Mouse (Mus musculus): ENCODE results near the gene Hs6st2. TPM values are rescaled to one million over a fixed set of nuclear protein-coding genes. Genes with fewer than 3 reads are reported as not detected.

Hs6st2 gene
- polyA plus RNA-seq, 1 experiment = 1.2 TPM

- Histone ChIP-seq H3K4me3 (ENCODE audit: control insufficient read depth, low read depth, low read length) (no peak overlapping the region), H3K36me3 (ENCODE audit: control insufficient read depth, insufficient read depth, low read length) (no peaks in the 10 kb centered on the region), H3K27me3 (ENCODE audit: control insufficient read depth, insufficient read depth, low read length) (no peaks in the 10 kb centered on the region), H3K4me1 (ENCODE audit: control insufficient read depth, insufficient read depth, low read length) (no peaks in the 10 kb centered on the region), H3K27ac (ENCODE audit: control insufficient read depth, insufficient read depth, low read depth, low read length) (no peak overlapping the region)
- TF ChIP-seq POLR2A (IDR thresholded peaks at IDR 0.05; ENCODE audit: control insufficient read depth, low read depth, low read length) (no peak), CTCF (IDR thresholded peaks at IDR 0.05; ENCODE audit: control insufficient read depth, insufficient read depth, insufficient replicate concordance, low read depth, low read length) (no peak)
Measured at GRCm38 (mm10) chrX:51614384-51615004, 67.2 kb downstream of the Hs6st2 start.

- TF ChIP-seq CTCF (IDR thresholded peaks at IDR 0.05; ENCODE audit: control insufficient read depth, insufficient read depth, insufficient replicate concordance, low read depth, low read length) (no peak), POLR2A (IDR thresholded peaks at IDR 0.05; ENCODE audit: control insufficient read depth, low read depth, low read length) (no peak)
- no peaks in the 10 kb centered on the region for H3K4me1 ChIP-seq (ENCODE audit: control insufficient read depth, insufficient read depth, low read length)
- no peaks in the 10 kb centered on the region for H3K36me3 ChIP-seq (ENCODE audit: control insufficient read depth, insufficient read depth, low read length)
- H3K27ac ChIP-seq (ENCODE audit: control insufficient read depth, insufficient read depth, low read depth, low read length) = no peak overlapping the region
- H3K27me3 ChIP-seq (ENCODE audit: control insufficient read depth, insufficient read depth, low read length) = no peaks in the 10 kb centered on the region
- no peak overlapping the region for H3K4me3 ChIP-seq (ENCODE audit: control insufficient read depth, low read depth, low read length)
Measured at GRCm38 (mm10) chrX:51610743-51611142, 70.9 kb downstream of the Hs6st2 start.

DNA sequence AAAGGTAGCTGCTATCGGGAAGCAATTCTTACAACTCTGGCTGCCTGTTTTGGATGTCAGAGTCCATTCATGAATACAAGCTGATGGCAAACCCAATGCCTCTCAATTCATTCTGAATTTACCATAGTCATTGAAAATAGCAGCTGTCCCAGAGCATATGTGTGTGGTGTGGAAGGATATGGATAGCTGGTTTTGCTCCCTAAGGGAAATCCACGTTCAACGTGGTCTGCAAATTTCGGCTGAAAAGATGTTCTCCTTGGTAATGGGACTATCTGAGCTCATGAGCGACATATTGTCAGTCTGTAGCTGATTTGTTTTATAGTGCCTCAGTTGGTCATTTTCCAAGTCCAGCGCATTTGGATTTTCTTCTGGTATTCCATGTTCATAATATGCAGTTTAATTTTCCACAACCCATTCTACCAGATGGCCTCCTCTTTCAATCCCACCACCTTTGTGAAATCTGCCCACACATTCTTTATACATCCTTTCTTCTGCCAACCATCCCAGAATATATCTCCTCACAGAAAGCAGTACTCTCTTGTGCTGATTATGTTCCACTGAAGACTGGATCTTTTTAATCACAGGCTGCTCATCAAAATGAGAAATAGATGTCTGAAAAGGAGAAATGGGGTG lies 75.3 kb downstream of the Hs6st2 start:
- no peaks in the 10 kb centered on the region for H3K27me3 ChIP-seq (ENCODE audit: control insufficient read depth, insufficient read depth, low read length)
- no peaks in the 10 kb centered on the region for H3K4me1 ChIP-seq (ENCODE audit: control insufficient read depth, insufficient read depth, low read length)
- H3K36me3 ChIP-seq (ENCODE audit: control insufficient read depth, insufficient read depth, low read length) = no peaks in the 10 kb centered on the region
- no peak overlapping the region for H3K27ac ChIP-seq (ENCODE audit: control insufficient read depth, insufficient read depth, low read depth, low read length)
- no peak overlapping the region for H3K4me3 ChIP-seq (ENCODE audit: control insufficient read depth, low read depth, low read length)
- TF ChIP-seq CTCF (IDR thresholded peaks at IDR 0.05; ENCODE audit: control insufficient read depth, insufficient read depth, insufficient replicate concordance, low read depth, low read length) = no peak
- TF ChIP-seq POLR2A (IDR thresholded peaks at IDR 0.05; ENCODE audit: control insufficient read depth, low read depth, low read length) = no peak

DNA sequence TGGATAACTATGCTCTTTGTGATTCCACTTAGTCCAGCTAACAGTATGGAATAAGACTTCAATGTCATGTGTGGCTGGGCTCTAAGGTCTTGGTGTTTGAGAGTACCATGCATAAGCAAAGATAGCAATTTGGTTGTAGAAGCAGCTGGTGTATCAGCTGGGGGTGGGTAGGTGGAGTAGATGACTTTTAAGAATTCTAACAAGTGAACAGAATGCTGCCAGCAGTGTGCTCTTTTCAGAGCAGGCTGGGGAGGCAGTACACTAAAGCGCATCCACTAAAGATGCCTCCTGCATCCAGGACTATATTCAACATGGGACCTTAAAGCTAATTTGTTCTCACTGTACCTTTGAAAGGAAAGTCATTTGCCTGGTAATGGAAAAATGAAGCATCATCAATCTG lies 88.9 kb downstream of the Hs6st2 start:
- Histone ChIP-seq H3K27ac (ENCODE audit: control insufficient read depth, insufficient read depth, low read depth, low read length) (no peak overlapping the region), H3K36me3 (ENCODE audit: control insufficient read depth, insufficient read depth, low read length) (no peaks in the 10 kb centered on the region), H3K4me1 (ENCODE audit: control insufficient read depth, insufficient read depth, low read length) (no peaks in the 10 kb centered on the region), H3K27me3 (ENCODE audit: control insufficient read depth, insufficient read depth, low read length) (no peaks in the 10 kb centered on the region), H3K4me3 (ENCODE audit: control insufficient read depth, low read depth, low read length) (no peak overlapping the region)
- TF ChIP-seq CTCF (IDR thresholded peaks at IDR 0.05; ENCODE audit: control insufficient read depth, insufficient read depth, insufficient replicate concordance, low read depth, low read length) (no peak), POLR2A (IDR thresholded peaks at IDR 0.05; ENCODE audit: control insufficient read depth, low read depth, low read length) (no peak)

- Histone ChIP-seq H3K4me1 (ENCODE audit: control insufficient read depth, insufficient read depth, low read length) (no peaks in the 10 kb centered on the region), H3K4me3 (ENCODE audit: control insufficient read depth, low read depth, low read length) (no peak overlapping the region), H3K27ac (ENCODE audit: control insufficient read depth, insufficient read depth, low read depth, low read length) (no peak overlapping the region), H3K27me3 (ENCODE audit: control insufficient read depth, insufficient read depth, low read length) (no peaks in the 10 kb centered on the region), H3K36me3 (ENCODE audit: control insufficient read depth, insufficient read depth, low read length) (no peaks in the 10 kb centered on the region)
- TF ChIP-seq CTCF (IDR thresholded peaks at IDR 0.05; ENCODE audit: control insufficient read depth, insufficient read depth, insufficient replicate concordance, low read depth, low read length) (no peak), POLR2A (IDR thresholded peaks at IDR 0.05; ENCODE audit: control insufficient read depth, low read depth, low read length) (no peak)
Measured at GRCm38 (mm10) chrX:51590448-51591010, 91.1 kb downstream of the Hs6st2 start.

DNA sequence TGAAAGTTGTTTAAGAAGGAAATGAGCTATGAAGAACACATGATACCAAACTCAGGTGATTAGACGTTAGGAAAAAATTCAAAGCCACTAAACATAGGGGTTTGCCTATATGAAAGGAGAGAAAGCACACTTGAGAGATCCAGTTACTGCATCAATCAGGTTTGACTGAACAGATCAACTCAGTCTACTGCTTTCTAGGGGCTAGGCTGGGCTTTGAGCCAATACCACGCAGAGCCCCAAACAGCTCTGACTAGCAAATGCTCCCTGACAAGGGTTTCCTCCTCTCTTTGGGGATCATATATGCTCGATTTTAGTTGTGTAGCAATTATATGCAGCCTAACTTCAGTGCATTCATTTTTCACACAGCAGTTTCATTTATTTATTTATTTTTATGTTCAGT lies 96.2 kb downstream of the Hs6st2 start:
- TF ChIP-seq POLR2A (IDR thresholded peaks at IDR 0.05; ENCODE audit: control insufficient read depth, low read depth, low read length) (no peak), CTCF (IDR thresholded peaks at IDR 0.05; ENCODE audit: control insufficient read depth, insufficient read depth, insufficient replicate concordance, low read depth, low read length) (no peak)
- H3K4me3 ChIP-seq (ENCODE audit: control insufficient read depth, low read depth, low read length) = no peak overlapping the region
- H3K27ac ChIP-seq (ENCODE audit: control insufficient read depth, insufficient read depth, low read depth, low read length) = no peak overlapping the region
- no peaks in the 10 kb centered on the region for H3K27me3 ChIP-seq (ENCODE audit: control insufficient read depth, insufficient read depth, low read length)
- no peaks in the 10 kb centered on the region for H3K36me3 ChIP-seq (ENCODE audit: control insufficient read depth, insufficient read depth, low read length)
- no peaks in the 10 kb centered on the region for H3K4me1 ChIP-seq (ENCODE audit: control insufficient read depth, insufficient read depth, low read length)

DNA sequence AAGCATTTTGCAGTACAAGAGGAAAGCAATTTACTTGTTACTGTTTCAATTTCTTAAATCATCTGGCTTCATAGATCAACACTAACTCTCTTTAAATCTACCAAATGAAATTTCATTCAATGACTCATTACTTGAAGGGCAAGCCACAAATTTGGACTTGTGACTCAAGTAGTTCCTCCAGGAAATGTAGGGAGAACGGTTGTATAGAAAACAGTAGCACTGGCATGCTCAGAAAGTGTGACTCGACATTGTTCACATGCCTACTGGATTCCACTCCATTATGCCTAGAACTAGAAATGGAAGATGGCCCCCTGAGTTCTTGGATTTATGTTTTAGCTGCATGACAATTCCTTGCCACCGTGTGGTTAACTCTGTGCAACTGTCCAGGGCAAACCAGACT lies 100.0 kb downstream of the Hs6st2 start:
- H3K27ac ChIP-seq (ENCODE audit: control insufficient read depth, insufficient read depth, low read depth, low read length) = no peak overlapping the region
- TF ChIP-seq POLR2A (IDR thresholded peaks at IDR 0.05; ENCODE audit: control insufficient read depth, low read depth, low read length) (no peak), CTCF (IDR thresholded peaks at IDR 0.05; ENCODE audit: control insufficient read depth, insufficient read depth, insufficient replicate concordance, low read depth, low read length) (no peak)
- H3K36me3 ChIP-seq (ENCODE audit: control insufficient read depth, insufficient read depth, low read length) = no peaks in the 10 kb centered on the region
- H3K27me3 ChIP-seq (ENCODE audit: control insufficient read depth, insufficient read depth, low read length) = no peaks in the 10 kb centered on the region
- no peak overlapping the region for H3K4me3 ChIP-seq (ENCODE audit: control insufficient read depth, low read depth, low read length)
- no peaks in the 10 kb centered on the region for H3K4me1 ChIP-seq (ENCODE audit: control insufficient read depth, insufficient read depth, low read length)

All from testis, adult 2 months (tissue).